Comparison of ENCODE assay signal across 8 mouse cellular contexts in genomic region chr17:28350466-28351352, GRCm38 (mm10). TPM values are rescaled to one million over a fixed set of nuclear protein-coding genes. Genes with fewer than 3 reads are reported as not detected.
DNase-seq lines count a peak whose midpoint lies in the region; ATAC-seq and TF ChIP-seq lines count a peak whose summit lies in the region.

TSS of gene Tead3 (minus strand) at chr17:28350817.

- POLR2A ChIA-PET in Patski (lab: Charles Lee): interaction anchor here (1.0 to 3.6 kb wide), 4 partner anchors 16 to 34 kb away, joined by 4 to 45 read pairs (median 5); no protein-coding TSS in a partner anchor

- in situ Hi-C loops in Patski (cut with MboI; ENCODE audit: low pct_unique_long_range_greater_than_20kb): no loop called here

- no peaks in the 10 kb centered on the region for H3K27me3 ChIP-seq in Patski
- peaks cover 80% of the 10 kb centered on the region for H3K27me3 ChIP-seq in forebrain, embryonic 10.5 days (ENCODE audit: poor library complexity, severe bottlenecking)

- under 1% methylated on average over 73 of the region's 73 CpGs for WGBS in forebrain, embryonic 10.5 days

- intact Hi-C loops in heart, postnatal 10 days (cut with DNase I): no loop called here

- CTCF ChIA-PET in Patski (lab: Charles Lee): no interaction called here

- no peak for TF ChIP-seq CTCF in Patski (IDR thresholded peaks at IDR 0.05)

- H3K36me3 ChIP-seq in forebrain, embryonic 10.5 days (replicated peaks): no peaks in the 10 kb centered on the region

- H3K4me1 ChIP-seq in forebrain, embryonic 10.5 days: peaks cover 59% of the 10 kb centered on the region

- H3K4me3 ChIP-seq in forebrain, embryonic 10.5 days: peak within 1 kb of the TSS; percentile 85

- ATAC-seq in Patski: peak; percentile 42
- ATAC-seq in megakaryocyte-erythroid progenitor cell, adult 5-6 weeks (replicated peaks; ENCODE audit: low FRiP score, low TSS enrichment, poor library complexity, severe bottlenecking): peak; percentile 42; the same call in 1 of the 2 replicates

- H3K27ac ChIP-seq in forebrain, embryonic 10.5 days: peak within 1 kb of the TSS; percentile 91

- DNase-seq in 3T3-L1 (ENCODE audit: low read depth, low spot score) (peak; percentile 75), Patski (ENCODE audit: low read depth, low spot score) (no peak)
- DNase-seq in forebrain, embryonic 10.5 days (ENCODE audit: extremely low spot score, low spot score): peak; percentile 88
- peak; percentile 84 to 85 for DNase-seq in heart, postnatal 10 days
- peak; percentile 76 to 89 for DNase-seq in kidney, postnatal 36 days
- DNase-seq in spleen, postnatal 14 days (ENCODE audit: low spot score in 2 of 2): peak; percentile 55 to 62
- no peak for DNase-seq in left cerebral cortex, adult 18-20 months (ENCODE audit: low spot score in 2 of 2)

- H3K9me3 ChIP-seq in forebrain, embryonic 10.5 days: no peaks in the 10 kb centered on the region

RNA-seq across cellular contexts. Expression of gene Tead3, which starts in this region (rescaled TPM):
- polyA plus RNA-seq in Patski (2021): 45.2 TPM
- polyA plus RNA-seq in forebrain, embryonic 10.5 days (2016; fragmentation: Nextera tagmentation; extraction: Ambion mirVana): 5.2 and 5.5 TPM in 2 replicates
- 10 to 100 TPM; 15.3 to 19.3 TPM for total RNA-seq in heart, postnatal 10 days (2021)
- total RNA-seq in megakaryocyte-erythroid progenitor cell, adult 5-6 weeks (2014; fragmentation: Nextera tagmentation): 0.20 and 0.37 TPM in 2 replicates
- 0.30 TPM in 1 of 2 replicates, not detected in the other for total RNA-seq in megakaryocyte-erythroid progenitor cell, adult 5-6 weeks (2017)
- total RNA-seq in left cerebral cortex, adult 18-20 months (2021): 1 to 10 TPM; 2.3 to 2.5 TPM

Comparison
In these comparisons a context has a peak if more than half of its experiments do, and no peak if none do; other contexts are left out.
1. RNA of gene Tead3 (total RNA-seq): 15.3 to 19.3 TPM in heart, postnatal 10 days; 2.3 to 2.5 TPM in left cerebral cortex, adult 18-20 months and 0.20 to 0.37 TPM in megakaryocyte-erythroid progenitor cell, adult 5-6 weeks; every median in the first group is over 4 times any median in the second.
2. Peak in ATAC-seq in megakaryocyte-erythroid progenitor cell, adult 5-6 weeks; RNA of the gene not detected or under 1 TPM.
3. DNase-seq: peak in 3T3-L1 (single experiment), forebrain, embryonic 10.5 days (single experiment), heart, postnatal 10 days (2 of 2), kidney, postnatal 36 days (2 of 2) and spleen, postnatal 14 days (2 of 2); none in Patski (single experiment) and left cerebral cortex, adult 18-20 months (0 of 2).